Mouse (Mus musculus): ENCODE measurements at regions not wholly inside any gene's neighbourhood (a gene's known extent, or its start where the extent isn't known, plus 50 kb on each side); places are given as distances from the start of the nearest gene placed in this dataset.
A peak's percentile ranks its signal among the peaks of the same experiment; 100 is the strongest.

GRCm38 (mm10) chr14:14634021-14634420 lies 68.1 kb upstream of the Slc4a7 start:
- TF ChIP-seq CTCF (IDR thresholded peaks at IDR 0.05) (peak; percentile 41), EP300 (IDR thresholded peaks at IDR 0.05) (no peak)

Measured in lung, postnatal 0 days (tissue).